Mouse (Mus musculus): ENCODE measurements around the gene Zfp978.
"Not testable (repeated sequence)": the region's sequence is repeated elsewhere in the genome, so short reads cannot be mapped to it uniquely, and the experiment has no call there.

Zfp978 gene

DNA sequence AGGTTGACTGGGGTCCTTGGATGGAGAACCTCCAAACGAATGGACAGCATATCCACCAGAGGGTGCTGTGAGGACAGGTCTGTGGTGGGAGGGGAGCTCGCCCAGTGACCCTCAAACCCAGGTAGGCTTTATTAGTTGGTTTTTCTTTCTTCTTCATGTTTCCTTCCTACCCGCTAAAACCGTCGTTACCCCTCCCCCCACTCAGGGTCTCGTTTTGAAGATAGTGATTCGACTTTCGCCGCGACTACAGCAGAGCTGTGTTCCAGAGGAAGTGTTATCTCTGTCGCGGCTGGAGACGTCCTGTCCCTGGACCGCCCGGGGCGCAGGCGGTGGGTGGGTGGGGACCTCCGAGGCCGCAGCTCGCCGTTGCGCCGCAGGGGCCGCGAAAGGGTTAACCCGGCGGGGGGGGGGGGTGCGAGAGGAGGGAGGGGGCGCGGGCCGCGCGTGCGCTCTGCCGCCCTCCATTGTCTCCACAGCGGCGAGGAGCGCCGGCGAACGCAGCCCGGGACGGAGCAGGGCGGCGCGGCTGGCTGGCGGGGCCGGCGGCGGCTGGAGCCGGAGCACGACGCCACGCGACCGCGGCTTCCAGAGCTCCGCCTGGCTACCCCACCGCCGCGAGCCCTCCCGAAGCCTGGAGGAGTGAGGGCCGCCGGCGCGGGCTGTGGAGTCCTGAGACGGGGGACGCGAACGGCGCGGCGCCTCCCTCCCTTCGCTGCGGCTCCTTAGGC, 45.8 kb downstream of the Zfp978 start:
- in situ Hi-C loops (cut with MboI), result no loop called here

DNA sequence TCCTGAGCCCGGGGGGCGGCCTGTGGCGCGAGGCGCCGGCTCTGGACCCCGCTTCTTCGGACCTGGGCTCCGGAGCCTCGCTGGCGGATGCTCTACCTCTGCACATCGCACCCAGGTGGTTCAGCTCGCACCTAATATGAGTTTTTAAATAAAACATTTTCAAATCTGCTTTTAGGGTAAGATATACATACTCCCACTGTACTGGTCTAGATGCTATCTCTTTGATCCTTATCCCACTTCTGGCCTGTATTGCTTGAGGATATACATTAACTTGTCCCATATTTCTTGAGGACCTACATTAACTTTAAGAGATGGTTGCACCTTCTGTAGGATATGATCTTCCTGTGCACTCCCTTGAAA, 46.3 kb downstream of the Zfp978 start:
- in situ Hi-C loops (cut with MboI), result no loop called here

DNA sequence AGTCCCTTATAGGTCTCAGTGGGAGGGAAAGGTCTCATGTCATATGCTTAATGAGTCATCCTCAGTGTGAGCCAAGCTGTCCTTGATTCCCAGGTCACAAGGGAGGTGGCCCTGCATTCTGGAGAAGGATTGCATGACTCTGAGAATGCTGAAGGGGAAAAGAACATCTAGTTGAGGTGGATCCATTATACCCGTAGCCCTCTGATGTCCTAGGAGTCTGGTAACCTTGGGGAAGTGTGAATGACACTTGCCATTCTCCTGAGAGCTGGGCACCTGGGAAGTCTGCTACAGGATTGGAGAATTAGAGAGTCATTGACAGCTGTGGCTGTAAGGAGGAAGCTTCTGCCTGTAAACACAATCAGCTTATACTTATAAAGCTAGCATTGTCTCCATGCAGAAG, 55.3 kb downstream of the Zfp978 start:
- in situ Hi-C loops (cut with MboI), result not testable (repeated sequence)

DNA sequence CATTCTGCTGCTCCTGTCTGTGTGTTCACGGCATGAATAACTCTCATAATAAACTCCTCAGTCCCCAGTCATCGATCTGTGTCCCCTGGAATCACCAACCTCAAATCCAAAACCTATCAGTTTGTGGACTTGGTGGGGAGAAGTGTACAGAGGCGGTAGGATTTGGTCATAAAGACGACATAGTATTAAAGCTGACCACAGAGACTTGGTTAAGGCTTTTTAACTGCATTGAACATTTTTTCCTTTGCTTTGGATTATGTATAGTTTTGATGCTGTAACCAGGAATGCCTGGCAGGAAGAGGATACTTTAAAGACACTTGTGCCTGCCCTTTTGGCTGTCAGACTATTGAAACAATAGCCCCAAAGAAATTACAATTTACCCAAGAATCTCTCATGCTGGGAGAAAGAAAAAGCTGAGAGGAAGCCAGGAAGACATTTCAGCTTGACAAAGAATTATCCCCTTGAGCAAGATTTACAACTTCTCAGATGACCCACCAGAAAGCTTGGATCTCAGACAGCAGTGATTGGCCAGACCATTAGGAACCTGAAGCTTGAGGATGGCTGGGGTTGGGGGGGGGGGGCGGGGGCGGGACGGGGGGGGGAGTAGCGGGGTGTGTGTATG, 56.2 kb downstream of the Zfp978 start:
- in situ Hi-C loops (cut with MboI), result no loop called here

DNA sequence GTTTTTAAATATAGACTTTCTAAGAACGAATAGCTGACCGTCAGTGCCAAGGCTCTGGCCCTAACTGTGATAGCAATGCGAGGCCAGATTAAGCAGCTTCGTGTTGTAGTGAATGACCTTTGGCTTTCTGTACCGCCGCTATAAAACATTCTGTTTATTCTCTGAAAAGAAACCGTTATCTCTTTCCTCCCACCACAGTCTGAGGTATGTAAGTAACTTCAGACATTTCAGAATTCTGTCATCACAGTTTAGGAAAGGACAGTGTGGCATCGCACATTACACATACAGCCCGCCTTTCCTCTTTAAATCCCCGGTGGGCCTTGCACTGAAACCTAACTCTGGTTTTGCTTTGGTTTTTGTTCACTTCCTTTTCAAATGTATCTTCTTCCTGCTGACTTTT, 56.8 kb downstream of the Zfp978 start:
- in situ Hi-C loops (cut with MboI), result no loop called here

DNA sequence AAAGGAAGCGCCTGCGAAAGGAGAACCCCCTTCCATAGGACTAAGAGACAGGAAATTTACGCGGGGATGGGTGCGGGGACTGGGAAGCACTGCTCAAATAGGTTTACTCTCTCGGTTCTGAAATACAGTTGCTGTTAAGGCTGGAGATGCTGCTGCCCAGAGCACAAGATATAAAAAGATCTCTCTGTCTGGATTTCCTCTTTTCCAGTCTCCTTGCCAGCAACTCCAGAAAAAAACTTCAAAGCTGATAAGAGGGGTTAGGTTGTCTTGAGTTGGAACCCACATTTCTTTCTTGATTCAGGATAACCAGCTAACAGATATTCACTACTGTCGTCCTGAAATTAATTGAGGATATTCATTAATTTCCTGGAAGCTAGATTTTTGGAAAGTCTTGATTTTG, 57.2 kb downstream of the Zfp978 start:
- in situ Hi-C loops (cut with MboI), result not testable (repeated sequence)

DNA sequence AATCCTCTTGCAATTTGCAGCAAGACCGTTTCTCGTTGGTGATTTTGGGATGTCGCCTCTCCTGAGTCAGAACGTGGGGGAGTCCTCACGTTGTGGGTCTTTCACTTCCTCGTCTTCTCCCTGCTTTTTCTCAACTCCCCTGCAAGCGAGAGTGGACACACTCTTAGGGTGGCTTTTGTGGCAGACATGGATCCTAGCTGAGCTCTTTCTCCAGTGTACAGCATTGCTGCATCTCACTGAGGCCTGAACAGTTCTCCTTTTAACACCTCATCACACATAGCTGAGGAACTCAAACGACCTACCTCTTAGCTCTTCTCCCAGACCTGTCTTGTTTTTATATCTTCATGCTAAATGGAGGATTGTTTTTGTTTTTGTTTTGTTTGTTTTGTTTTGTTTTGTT, 58.1 kb downstream of the Zfp978 start:
- in situ Hi-C loops (cut with MboI), result not testable (repeated sequence)

DNA sequence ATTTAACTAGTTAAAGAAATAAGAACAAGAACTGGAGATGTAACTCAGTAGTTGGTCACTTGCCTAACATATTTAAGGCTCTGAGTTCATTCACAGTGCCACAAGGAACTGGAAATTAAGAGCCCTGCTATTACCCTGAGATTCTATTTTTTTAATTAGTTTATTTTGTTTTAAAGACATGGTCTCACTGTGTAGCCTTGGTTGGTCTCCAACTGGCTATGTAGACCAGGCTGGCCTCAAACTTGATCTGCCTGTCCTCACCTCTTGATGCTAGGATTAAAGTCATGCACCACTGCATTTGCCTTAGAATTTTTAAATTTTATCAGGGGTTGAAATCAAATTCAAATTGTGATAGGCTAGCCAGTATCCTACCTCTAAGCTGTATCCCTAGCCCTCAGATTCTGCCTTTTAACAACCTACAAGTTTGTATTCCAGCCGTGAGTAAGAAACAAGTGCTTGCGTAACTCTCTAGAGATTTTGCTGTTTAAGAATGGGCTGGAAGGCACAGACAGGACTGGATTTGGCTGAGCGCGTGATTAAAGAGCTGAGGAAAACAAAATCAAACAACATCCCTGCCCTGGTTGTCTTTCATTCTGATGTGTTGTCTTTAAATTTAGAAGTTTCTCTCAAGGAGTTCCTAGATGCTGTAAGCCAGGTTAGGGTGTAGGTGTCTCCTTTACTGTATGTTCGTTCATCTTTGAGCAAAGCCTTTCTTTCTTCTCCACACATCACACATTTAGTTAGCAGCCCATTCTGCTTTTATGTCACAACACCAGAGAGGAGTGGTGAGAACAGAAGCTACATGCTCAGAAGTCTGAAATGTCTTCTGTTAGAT, 58.9 kb downstream of the Zfp978 start:
- in situ Hi-C loops (cut with MboI), result not testable (repeated sequence)

DNA sequence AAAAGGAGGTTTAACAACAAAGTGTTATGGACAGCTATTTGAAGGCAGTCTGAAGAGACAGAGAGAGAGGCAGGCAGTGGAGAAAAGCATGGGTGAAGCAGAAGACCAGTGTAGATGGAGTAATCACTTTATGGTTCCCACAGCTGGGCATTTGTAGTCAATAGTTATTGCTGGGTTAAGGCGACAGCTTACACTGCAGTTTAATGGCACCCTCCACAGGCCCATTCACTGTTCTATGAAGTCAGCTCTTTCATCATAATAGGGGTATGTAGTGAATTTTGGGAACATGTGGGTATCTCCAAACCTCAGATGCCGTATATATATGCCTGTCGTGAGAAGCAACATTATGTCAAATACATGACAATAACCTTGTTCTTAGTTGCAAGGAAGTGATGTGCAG, 59.7 kb downstream of the Zfp978 start:
- in situ Hi-C loops (cut with MboI), result no loop called here

DNA sequence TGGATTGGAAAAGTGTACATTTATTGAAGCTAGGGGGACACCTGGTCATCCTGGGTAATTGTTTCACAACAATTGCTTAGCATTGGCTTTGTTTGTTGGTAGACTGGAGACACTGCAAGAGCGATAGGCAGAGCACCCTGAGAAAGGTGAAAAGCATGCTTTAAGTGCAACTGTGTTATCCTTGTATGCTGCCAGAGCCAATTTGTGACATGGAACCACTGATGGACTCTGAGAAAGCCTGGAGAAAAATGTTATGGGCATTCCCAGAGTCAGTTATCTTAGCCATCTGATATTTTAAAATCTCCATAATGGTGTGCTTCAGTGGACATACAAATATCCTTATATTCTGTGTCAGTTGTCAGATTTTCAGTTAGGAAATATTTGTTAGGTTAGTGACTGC, 60.2 kb downstream of the Zfp978 start:
- in situ Hi-C loops (cut with MboI), result not testable (repeated sequence)

DNA sequence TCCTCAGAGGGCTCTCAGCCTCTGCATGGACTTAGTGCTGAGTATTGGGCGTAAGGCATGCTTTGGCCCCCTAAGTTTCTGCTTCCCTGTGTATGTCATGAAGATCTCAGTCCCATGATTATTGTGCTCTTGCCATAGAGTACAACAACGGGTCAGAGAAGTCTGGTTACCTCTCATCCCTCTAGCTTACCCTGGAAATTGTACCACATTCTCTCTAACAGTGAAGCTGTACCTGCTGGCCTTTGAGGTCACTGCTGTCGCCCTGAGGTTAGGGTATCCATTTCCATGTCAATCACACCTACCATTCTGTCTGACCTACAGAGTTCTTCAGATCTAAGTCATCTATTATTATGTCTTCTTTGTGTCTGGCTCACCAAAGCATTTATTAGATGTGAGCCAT, 62.0 kb downstream of the Zfp978 start:
- in situ Hi-C loops (cut with MboI), result no loop called here

DNA sequence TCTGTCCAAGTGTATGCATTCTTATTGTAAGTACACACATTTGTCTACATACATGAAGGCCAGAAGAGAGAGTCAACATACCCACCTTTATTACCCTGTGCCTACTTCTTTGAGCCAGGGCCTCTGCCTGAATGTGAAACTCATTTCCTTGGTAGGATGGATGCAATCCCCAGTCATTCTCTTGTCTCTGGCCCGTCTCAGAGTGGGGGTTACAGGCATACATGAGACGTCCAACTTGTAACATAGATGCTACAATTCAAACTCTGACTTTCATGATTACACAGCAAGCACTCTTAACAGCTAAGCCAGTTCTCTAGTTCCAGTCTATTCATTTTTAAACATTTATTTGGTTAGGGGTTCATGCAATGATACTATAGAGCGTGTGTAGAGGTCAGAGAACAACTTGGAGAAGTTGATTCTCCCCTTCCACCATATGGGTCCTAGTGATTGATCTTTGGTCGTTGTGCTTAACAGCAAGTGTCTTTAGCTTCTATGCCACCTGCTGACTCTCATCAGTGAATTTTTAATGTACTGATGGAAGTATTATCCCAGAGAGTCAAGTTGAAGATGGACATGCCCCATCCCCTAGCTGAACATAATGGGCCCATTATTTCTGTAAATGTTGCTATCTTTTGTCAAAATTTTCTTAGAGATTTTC, 62.7 kb downstream of the Zfp978 start:
- in situ Hi-C loops (cut with MboI), result no loop called here

DNA sequence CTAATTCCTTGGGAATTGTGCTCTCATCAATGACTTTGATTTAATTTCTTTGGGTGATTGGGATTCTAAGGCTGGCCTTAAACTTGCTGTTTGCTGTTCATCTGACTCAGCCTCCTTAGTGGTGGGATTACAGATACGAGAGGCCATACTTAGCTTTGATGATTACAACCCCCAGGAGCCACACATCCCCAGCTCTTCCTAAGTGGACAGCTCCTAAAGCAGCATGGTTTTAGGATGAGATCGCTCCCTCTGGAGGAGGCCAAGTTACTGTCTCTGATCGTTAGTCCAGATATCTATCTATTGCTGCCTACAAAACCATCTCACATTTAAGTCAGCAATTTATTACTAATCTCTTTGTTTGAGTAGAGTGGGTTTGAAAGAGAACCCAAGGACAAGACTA, 63.3 kb downstream of the Zfp978 start:
- in situ Hi-C loops (cut with MboI), result not testable (repeated sequence)

DNA sequence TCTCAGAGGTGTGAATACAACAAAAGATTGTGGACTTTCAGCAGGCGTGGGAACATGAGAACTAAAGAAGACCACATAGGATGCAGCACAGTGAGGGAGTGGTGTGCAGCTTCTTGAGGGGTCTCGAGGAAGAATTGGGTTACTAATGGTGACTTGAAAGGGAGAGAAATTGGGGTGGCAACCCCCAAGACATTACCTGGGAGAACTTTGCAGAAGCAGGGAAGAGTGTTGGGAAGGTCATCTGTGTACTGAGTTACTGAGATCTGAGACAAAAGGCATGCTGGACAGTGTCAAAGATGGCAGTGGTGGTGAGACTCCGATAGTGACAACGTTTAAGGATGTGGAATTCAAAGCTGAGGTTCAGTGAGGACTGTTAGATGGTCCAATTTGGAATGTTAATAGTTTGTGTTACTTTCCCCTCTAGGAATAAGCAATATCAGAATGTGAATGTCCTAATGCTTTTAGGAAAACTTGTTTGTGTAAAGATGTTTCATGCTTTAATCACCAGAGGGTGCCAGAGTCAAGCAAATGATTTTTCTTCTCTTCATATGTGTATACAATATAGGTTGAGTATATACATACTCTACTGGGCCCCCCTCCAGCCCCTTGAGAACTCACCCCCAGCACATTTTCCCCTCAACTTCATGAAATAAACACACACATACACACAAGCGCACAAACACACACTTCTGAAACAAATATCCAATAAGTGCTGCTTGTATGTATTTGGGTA, 64.7 kb downstream of the Zfp978 start:
- in situ Hi-C loops (cut with MboI), result not testable (repeated sequence)

DNA sequence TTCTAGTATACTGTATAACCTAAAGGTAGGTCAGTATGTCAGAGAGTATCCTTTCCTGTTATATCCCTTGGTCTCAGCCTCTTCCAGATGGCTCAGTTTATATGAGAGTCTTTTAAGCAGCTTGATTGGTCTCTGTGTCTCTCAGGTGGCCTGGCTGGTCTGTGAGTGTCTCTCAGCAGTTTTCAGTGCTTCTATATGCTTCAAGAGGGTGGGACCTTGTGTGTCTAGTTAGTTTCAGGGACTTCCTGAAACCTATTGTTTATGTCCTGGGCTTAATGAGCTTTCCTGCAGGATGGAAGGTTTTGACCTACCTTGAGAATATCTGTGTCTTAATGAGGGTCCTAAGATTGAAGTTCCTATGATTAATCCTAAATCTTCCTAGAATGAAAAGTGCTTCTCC, 69.5 kb downstream of the Zfp978 start:
- in situ Hi-C loops (cut with MboI), result no loop called here

DNA sequence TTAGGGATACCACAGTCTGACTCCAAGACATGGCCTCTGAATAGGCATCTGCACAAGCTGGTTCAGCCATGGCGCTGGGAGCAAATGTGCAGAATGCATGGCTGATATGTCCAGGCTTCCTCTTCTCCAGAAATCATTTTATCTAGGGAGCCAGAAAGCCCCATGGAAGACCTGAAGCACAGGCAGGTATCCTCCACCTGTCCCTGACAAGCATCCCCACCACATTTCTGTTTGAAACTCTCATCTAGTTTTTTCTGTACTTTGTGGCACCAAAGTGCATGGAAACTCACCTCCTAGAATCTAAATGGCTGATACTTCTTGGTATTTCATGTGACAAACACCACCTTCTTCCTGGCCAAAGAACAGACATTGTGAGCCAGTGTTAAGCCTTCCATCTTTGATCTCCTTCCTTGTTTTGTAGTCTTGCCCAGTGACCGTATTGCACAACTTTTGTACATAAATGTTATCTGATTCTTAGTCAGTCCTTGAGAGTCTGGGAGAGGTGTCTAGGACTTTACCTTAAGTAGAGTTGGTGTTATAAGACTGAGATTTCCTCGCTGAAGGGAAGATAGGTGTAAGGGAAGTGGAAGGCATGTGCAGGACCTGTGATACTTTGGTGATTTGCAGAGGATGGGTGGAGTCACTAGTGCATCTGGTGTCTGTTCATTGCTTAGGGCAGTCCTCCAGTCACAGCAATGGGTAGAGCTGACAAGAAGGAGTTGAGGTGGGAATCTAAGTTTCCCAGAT, 70.8 kb downstream of the Zfp978 start:
- in situ Hi-C loops (cut with MboI), result not testable (repeated sequence)

DNA sequence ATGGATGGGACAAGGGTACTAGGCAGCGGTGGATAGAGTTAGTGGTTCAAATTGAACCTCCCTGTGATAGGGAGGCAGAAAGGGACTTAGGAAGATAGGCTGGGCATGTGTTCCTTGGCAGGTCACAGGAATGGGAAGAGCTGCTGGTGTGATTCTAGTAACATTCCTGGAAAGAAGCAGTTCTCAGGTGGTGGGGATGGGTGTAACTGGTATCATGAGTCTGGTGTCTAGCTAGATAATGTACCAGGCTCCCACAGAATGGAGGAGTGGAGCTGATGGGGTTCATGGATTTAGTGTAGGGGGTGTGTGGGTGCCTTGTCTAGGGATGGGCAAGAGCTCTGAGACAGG, 71.3 kb downstream of the Zfp978 start:
- in situ Hi-C loops (cut with MboI), result no loop called here

DNA sequence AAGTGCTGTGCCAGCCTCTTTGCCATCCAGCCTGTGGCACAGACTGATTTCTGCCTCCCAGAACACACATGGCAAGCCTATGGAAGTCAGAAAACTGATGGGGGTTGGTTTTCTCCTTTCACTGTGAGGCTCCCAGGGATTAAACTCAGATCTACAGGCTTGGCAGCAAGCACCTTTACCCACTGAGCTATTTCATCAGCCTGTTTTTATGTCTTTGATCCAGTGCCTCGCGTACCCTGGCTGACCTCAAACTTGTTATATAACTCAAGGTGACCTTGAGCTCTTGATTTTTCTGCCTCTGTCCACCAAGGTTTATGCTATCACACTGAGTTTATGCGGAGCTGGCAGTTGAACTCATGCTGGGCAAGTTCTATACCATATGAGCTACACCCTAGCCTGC, 71.9 kb downstream of the Zfp978 start:
- in situ Hi-C loops (cut with MboI), result no loop called here

DNA sequence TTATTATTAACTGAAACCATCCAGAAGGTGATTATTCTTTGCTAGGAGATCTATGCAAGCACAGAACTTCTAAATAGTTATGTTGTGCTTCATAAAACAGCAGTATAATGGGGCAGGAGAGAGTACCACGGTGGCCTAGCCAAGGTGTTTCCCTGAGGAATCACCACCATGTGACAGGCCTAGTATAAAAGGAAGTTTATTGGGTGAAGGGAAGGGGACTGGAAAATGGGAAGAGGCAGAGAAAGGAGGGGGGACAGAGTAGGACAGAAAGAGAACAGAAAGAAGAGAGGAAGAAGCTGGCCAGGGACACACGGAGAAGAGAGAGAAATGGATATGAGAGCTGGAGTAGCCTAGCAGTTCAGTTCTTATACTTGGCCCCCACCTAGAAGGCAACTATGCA, 72.8 kb downstream of the Zfp978 start:
- in situ Hi-C loops (cut with MboI), result no loop called here
